Mouse (Mus musculus): ENCODE data around the gene Pnpla1.

DNA sequence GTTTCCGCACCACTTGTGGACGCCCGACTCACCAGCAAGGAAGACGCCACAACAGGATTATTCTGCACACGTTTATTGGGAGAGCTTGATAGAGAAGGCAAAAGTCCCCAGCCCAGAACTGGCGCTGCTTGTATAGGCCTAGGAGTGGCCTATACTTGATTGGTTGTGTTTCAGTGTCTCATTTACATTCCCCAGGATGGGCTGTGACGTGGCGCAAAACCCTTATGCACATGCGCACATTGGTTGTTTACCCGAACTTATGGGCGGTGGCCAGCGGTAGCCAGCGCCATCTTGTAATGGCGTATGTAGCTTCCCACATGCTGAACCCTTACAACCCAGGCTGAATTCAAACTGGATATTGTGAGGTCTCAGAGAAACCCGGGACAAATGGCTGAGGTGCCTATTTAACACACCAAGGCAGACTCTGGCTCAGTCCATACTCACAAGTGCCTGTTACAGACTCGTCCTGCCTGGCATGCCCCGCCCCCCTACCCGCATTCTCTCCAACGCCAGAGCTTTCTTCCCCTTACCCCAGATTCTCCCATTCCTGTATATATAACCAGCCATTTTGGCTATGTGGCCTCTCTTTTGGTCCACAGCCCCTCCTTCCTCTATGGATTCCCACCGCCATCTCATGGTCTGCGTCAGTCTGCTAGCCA is 37.1 kb downstream of the Pnpla1 start:
- TF ChIP-seq USF1 (IDR thresholded peaks at IDR 0.05; ENCODE audit: low read depth) (no peak), CTCF (IDR thresholded peaks at IDR 0.05; ENCODE audit: control insufficient read depth, insufficient read depth, insufficient read length) (no peak), CEBPB (IDR thresholded peaks at IDR 0.05; ENCODE audit: low read depth) (no peak), MYOD1 (IDR thresholded peaks at IDR 0.05; ENCODE audit: control insufficient read depth, insufficient read length, low read depth) (no peak), MAX (IDR thresholded peaks at IDR 0.05) (no peak)
